Mouse (Mus musculus): ENCODE results near the gene Gins1.

Gins1 gene

DNA sequence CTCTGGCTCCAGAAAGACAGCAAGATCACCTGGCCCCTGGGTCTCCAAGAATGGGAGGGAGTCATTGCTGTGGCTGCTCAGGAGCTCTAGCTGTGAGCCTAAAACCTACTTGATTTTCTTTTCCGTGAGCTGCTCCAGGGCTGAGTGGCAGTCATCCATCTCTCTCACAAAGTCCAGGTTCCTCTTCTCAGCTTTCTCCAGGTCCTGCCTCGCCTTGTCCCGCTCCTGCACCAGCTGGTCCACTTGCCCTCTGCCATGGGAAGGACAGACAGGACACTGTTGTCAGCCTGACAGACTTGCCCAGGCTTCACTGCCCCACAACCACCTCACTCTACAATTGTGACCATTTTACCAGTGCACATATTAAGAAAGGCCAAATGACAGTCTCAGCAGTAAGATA lies 58.0 kb downstream of the Gins1 start:
- no peak for DNase-seq (ENCODE audit: low spot score)

DNA sequence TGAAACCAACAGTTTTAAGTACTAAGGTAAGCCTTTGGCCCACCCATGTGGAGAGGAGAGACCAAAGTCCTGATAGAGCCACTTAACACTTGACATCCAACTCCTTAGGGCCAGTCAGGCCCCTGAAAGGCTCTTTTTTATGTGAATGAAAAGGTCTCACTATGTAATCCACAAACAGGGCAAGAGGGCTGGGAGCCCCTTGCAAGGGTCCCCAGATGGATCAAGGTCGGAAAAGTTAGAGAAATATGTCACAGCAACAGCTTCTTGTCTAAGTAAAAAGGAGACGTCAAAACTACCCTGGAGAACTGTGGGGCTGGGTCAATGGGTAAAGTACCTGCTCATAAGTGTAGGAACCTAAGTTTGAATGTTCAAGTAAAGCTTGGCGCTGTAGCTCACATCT lies 59.4 kb downstream of the Gins1 start:
- DNase-seq (ENCODE audit: low spot score) = no peak

DNA sequence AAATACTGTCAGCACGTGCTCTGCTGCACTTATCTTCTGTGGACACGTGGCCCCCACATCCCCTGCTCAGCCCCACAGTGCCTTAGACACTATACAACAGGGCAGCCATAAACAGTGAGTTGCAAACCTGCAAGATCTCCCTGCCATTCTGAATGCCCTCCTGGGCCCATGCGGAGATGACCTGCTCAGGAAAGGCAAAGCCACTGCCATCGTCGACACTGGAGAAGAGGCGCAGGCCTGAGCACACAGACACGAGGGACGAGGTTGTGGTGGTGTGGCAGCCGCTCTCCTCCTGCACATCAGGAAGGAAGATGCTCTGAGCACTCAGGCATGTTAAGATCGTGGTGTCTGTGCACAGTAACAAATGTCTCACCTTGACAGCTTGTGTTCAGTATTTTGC lies 60.8 kb downstream of the Gins1 start:
- no peak for DNase-seq (ENCODE audit: low spot score)

DNA sequence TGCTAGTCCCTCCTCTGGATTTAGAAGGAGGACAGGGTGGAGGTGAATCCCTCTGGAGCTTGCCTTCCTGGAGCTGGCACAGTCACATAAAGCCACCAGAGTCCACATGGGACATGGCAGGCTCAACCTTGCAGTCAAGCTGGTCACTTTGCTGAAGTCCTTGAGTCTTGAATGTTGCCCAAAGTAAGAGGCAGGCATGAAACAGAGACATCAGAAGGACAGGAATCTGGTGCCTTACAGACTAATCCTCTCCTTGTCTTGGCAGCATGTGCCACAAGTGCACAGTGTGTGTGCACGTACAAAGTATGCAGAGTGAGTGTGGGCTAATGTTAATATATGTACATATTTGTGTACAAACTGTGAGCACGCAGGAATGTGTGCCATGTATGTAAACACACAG lies 62.3 kb downstream of the Gins1 start:
- no peak for DNase-seq (ENCODE audit: low spot score)

DNA sequence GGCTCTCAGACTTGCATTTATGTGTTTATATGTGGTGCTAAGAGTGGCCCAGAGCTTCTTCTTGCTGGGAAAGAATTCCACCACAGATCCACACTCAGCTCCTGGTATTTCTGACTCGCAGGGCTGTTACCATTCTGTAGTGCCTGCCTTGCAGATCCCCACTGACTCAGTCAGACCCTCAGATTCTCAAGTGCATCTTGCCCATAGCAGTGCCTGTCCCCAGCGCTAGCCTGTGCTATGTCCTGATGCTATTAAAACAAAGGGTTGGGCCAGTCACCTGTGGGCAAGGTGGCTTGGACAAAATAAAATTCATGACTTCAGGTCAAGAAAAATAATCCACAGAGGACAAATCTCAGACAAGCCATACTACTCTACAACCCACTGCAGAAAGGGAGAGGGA lies 64.0 kb downstream of the Gins1 start:
- no peak for DNase-seq (ENCODE audit: low spot score)

DNA sequence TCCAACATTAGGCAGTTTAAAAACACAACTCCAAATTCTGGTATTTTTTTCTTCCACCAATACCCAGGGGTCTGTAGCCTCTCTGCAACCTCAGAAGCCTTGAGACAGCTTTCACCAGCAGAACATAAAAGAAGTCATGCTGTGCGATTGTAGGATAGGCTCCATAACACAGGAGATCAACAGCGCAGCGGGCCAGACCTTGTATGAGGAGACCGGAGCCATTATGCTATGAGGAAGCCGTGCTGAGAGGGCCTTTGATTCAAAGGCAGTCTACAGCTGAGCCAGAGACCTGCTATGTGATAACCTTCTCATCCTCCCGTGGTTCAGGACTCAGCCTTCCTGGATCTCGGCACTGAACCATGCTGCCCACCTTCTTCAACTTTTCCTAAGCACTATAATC lies 66.7 kb downstream of the Gins1 start:
- no peak for DNase-seq (ENCODE audit: low spot score)

DNA sequence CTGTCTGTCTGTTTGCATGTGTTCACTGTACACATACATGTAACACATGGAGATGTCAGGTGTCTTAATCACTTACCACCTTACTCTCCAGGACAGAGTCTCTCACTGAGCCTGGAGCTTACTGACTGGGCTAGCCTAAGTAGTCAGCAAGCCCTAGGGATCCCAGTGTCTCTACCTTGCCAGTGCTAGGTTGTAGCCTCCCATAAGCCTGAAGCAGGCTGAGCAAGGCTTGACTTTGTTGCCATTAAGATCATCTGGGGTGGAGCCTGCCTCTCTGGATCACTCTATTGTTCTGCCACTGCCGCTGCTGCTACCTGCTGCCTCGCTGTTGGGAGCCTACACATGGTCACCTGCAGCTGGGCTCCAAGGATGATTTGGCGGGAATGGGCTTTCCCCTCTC lies 67.5 kb downstream of the Gins1 start:
- DNase-seq (ENCODE audit: low spot score) = no peak

DNA sequence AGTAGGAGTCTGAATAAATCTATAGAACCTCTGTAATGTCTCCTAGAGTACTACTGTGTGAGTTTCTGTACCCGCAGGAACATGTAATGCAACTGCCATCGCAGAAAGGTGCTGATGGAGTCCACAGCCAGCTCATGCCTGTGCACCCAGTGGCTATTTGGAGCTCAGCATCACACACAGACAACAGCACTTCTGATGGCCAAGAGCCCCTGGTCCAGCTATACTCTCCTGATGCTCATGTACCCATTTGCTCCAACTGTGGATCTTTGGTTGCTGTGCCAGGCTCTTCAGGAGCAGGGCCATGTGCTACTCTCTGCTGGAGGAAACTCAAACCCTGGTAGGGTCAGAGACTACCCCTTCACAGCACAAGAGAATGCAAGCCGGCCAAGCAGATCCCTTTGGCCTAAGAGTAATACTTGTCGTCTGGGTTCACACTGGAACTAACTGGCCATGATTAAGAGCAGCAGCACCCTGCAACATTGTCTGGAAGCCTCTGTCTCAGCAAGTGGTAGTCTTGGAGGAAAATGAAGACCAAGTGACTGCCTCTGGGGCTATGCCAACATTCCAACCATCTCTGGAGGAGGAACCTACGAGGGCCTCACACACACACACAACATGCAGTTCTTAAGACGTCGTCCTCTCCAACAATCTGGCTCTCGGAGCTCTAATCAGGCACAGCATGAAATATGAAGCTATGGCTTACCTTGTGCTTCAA lies 68.4 kb downstream of the Gins1 start:
- no peak for DNase-seq (ENCODE audit: low spot score)

DNA sequence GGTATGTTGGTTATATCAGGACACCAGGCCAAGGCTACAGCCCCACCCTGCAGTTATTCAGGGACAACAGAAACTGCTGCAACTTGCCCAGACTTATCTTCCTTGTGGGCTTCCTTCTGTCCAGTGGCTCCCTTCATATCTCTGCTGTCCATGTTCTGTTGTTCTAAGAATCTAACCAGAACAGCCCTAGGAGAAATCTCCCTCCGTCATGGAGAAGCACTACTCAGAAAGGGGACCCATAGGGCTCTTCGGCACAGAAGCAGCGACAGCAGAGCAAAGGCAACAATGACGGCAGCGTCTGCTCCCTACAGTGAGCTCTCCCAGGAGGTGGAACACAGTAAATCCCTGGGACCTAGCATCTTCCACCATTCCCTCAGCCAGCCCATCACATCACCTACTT lies 71.7 kb downstream of the Gins1 start:
- DNase-seq (ENCODE audit: low spot score) = no peak

DNA sequence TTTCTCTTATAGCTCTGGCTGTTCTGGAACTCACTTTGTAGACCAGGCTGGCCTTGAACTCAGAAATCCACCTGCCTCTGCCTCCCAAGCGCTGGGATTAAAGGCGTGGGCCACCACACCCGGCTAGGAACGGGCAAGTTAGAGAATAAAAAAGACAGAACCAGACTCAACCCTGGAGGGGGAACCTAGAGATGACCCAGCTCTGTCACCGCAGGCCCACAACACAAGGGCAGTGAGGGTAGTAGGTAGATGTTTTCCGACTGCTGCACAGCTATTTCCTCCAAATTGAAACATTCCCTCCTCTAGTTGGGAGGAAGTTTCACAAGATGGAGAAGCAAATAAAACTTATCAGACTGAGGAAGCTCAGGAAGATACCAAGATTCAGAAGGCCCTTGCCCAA lies 72.5 kb downstream of the Gins1 start:
- DNase-seq (ENCODE audit: low spot score) = no peak

DNA sequence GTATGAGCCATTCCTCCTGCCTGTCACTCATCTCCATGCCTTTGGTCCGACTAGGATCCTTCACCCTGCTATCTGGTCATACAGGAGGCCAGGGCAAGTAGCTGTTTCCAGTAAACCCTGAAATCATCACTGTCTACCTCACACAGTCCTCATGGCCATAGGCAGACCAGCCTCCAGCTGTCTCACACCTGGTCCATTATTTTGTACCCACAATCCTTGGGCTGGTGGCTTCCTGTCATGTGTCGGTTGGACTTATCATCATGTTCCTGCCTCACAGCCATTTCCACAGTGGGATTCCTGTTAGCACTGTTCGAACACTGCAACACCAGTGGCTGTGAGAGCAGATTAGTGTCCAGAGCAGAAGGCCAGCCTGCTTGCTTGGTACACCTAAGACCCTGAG lies 73.6 kb downstream of the Gins1 start:
- DNase-seq (ENCODE audit: low spot score) = no peak

DNA sequence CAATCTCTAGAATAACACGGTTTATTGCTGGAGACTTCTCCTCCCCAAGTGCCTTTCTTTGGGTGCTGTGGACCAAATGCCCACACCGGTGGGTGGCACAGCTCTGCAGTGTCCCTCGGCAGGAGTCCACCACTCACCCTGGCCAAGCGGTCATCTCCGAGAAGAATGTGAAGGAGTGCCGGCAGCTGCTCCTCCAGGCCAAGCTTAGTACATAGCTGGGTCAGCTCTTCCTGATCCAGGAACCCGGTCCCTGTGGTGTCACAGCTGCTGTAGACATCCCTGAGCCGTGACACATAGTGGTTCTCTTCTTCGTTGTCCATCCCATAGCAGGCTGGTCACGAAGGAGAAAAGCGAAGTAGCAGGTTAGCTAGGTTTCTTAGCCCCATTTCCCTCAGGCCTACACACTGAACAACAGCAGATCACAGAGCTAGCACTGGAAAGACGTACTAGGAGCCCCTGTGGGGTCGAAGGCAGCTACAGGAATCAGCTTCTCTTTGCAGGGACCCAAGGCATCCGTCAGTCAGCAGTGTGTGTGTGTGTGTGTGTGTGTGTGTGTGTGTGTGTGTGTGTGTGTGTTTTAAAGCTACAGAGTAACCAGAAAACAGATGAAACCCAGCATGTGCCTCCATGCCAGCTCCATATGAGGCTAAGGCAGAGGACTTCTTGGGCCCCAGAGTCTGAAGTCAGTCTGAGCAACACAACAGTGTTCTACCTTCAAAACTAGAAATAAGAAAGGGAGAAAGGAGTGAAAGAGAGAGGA lies 74.8 kb downstream of the Gins1 start:
- DNase-seq (ENCODE audit: low spot score) = no peak

Measured in ovary, adult 18-20 months (tissue).